Mouse (Mus musculus): ENCODE data around the gene Vmn2r31.
"Not testable (repeated sequence)": the region's sequence is repeated elsewhere in the genome, so short reads cannot be mapped to it uniquely, and the experiment has no call there.

Vmn2r31 gene

GRCm38 (mm10) chr7:7399603-7400002 is at the start of gene Vmn2r31:
TSS of gene Vmn2r31 (minus strand) at chr7:7399703.
- not testable (repeated sequence) for DNase-seq (ENCODE audit: low read depth, low spot score)

GRCm38 (mm10) chr7:7374431-7374830 is 25.1 kb downstream of the Vmn2r31 start, which contains the start of gene Gm45783:
TSS of gene Gm45783 (minus strand) at chr7:7374573.
- DNase-seq (ENCODE audit: low read depth, low spot score): not testable (repeated sequence)

GRCm38 (mm10) chr7:7337509-7337908 is 62.0 kb downstream of the Vmn2r31 start, which contains the start of gene Vmn2r30:
TSS of gene Vmn2r30 (minus strand) at chr7:7337609.
- DNase-seq (ENCODE audit: low read depth, low spot score): not testable (repeated sequence)
